Mouse (Mus musculus) kidney, adult 2 months (tissue): ENCODE data around the gene Tcf7.

Source experiments
- CTCF ChIP-seq: fragments of 200-500 bp; conservative IDR thresholded peaks from 2 replicates; pipeline ENCODE4 v1.5.1; 2011; ENCODE audit warnings: low read depth, mild to moderate bottlenecking, control low read depth, low read length, moderate library complexity, mixed read lengths; ENCODE audit not compliant: insufficient read depth, insufficient read length
- POLR2A ChIP-seq: fragments of 200-500 bp; IDR thresholded peaks from one replicate; pipeline ENCODE4 v1.6.1; 2011; ENCODE audit warnings: low read depth, low read length, control low read depth

GRCm38 (mm10) chr11:52302668-52303067, 19.9 kb upstream of the Tcf7 start:
- TF ChIP-seq CTCF (no peak), POLR2A (no peak)
